Mouse (Mus musculus) stomach, postnatal 0 days (tissue): ENCODE measurements around the gene Plxna2. TPM values are rescaled to one million over a fixed set of nuclear protein-coding genes. Genes with fewer than 3 reads are reported as not detected.

Experiments used
- ATAC-seq: fragments of 200-750 bp; cut with Nextera tagmentation; 2 replicates; pipeline ENCODE4 v1.8.0; 2017; ENCODE audit not compliant: low FRiP score, low TSS enrichment
- DNase-seq: peaks from one replicate; pipeline ENCODE4 v3.0.0-alpha.2; 2016; ENCODE audit warnings: low spot score
- H3K27ac ChIP-seq: fragments of 300-500 bp; sonication (generic); replicated peaks from 2 replicates; pipeline ENCODE4 v1.5.1; 2014; ENCODE audit warnings: mild to moderate bottlenecking, control low read depth
- H3K27me3 ChIP-seq: fragments of 300-500 bp; sonication (generic); 2 replicates; pipeline ENCODE4 v1.6.1; 2014; ENCODE audit warnings: low read length; ENCODE audit not compliant: control insufficient read depth, insufficient read depth
- H3K36me3 ChIP-seq: fragments of 300-500 bp; sonication (generic); 2 replicates; pipeline ENCODE4 v1.6.1; 2014; ENCODE audit warnings: low read length, mixed read lengths; ENCODE audit not compliant: control insufficient read depth, insufficient read depth
- H3K4me1 ChIP-seq: fragments of 300-500 bp; sonication (generic); replicated peaks from 2 replicates; pipeline ENCODE4 v1.6.1; 2014; ENCODE audit warnings: antibody characterized with exemption; ENCODE audit not compliant: control insufficient read depth, insufficient read depth
- H3K4me2 ChIP-seq: fragments of 300-500 bp; sonication (generic); replicated peaks from 2 replicates; pipeline ENCODE4 v1.6.1; 2014; ENCODE audit warnings: low read depth, mild to moderate bottlenecking, control low read depth, moderate library complexity
- H3K4me3 ChIP-seq: fragments of 300-500 bp; sonication (generic); 2 replicates; pipeline ENCODE4 v1.5.1; 2014; ENCODE audit warnings: low read depth, low read length, control low read depth
- H3K9ac ChIP-seq: fragments of 300-500 bp; sonication (generic); 2 replicates; pipeline ENCODE4 v1.6.1; 2014; ENCODE audit warnings: mild to moderate bottlenecking, low read length, control low read depth, mixed read lengths
- H3K9me3 ChIP-seq: fragments of 300-500 bp; sonication (generic); 2 replicates; pipeline ENCODE4 v1.6.1; 2016; ENCODE audit warnings: low read length; ENCODE audit not compliant: control insufficient read depth
- CTCF ChIP-seq: IDR thresholded peaks from 2 replicates; pipeline ENCODE4 v1.5.1; 2016; ENCODE audit warnings: antibody characterized with exemption, low read depth, mild to moderate bottlenecking, moderate library complexity
- EP300 ChIP-seq: optimal IDR thresholded peaks from 2 replicates; pipeline ENCODE3; 2016; ENCODE audit warnings: antibody characterized with exemption
- WGBS: fragments of 180-500 bp; shearing (Covaris S2); extraction: QIAGEN DNeasy Blood & Tissue Kit; methylation state at CpG from one replicate; pipeline ENCODE4 v1.1.7; 2014; 5-methylcytosine and 5-hydroxymethylcytosine counted together
- polyA plus RNA-seq: library from polyadenylated mRNA; unstranded; fragments of >200 nt; fragmentation: Nextera tagmentation; extraction: Ambion mirVana; gene quantifications from 2 replicates; pipeline ENCODE4 v1.2.1, GENCODE M21; 2015

Gene Plxna2
- polyA plus RNA-seq, 1 experiment from 2014 or later: 3.5 TPM

DNA sequence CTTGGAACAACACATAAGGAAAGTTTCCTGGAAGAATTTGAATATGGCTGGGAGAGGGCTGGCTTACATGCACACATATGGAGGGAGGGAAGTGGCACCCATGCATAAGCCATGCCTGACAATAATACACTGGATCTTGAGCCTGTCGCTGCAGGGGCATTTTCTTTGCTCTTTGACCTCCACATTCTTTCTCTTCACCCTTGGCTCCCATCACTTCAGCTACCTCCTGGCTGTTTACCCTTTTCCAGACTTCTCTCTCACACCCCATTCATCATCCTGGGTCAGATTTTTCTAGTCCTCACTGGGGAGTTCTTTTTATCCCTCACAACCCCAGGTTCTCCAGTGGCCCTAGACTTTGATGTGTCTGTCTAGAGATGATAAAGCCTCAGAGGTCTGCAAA is 13.6 kb downstream of the Plxna2 start:
- no peak for DNase-seq
- no peaks in the 10 kb centered on the region for H3K36me3 ChIP-seq
- H3K27me3 ChIP-seq: no peaks in the 10 kb centered on the region
- no peak overlapping the region for H3K4me2 ChIP-seq
- H3K4me3 ChIP-seq: no peak overlapping the region
- H3K4me1 ChIP-seq: peaks cover 3% of the 10 kb centered on the region; the same call in 1 of the 2 replicates
- no peak for TF ChIP-seq EP300
- no peak for TF ChIP-seq CTCF
- whole genome bisulfite sequencing: 53% methylated on average over 1 of the region's 1 CpGs
- H3K27ac ChIP-seq: no peak overlapping the region
- H3K9ac ChIP-seq: no peak overlapping the region
- no peaks in the 10 kb centered on the region for H3K9me3 ChIP-seq
- no peak for ATAC-seq

DNA sequence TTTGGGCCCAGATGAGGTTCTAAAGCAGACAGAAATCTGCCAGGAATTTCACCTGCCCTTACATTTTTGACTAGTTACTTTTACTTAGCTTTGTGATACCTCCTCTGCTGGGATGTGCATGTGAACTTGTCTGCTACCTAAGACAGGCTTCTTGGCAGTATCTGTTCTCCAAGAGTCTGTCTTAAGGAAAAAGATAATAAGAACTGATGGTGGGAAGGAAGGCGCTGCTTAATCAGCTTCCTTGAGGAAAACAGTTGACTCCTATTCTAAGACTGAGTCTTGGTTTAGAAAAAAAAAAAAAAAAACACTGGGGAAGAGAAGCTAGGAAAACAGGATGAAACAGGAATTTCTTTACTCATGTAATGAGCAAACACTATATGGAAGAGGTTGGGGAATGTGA is 14.0 kb downstream of the Plxna2 start:
- Histone ChIP-seq H3K4me1 (peaks cover 3% of the 10 kb centered on the region; the same call in 1 of the 2 replicates), H3K4me2 (no peak overlapping the region), H3K9me3 (no peaks in the 10 kb centered on the region), H3K27me3 (no peaks in the 10 kb centered on the region), H3K4me3 (no peak overlapping the region), H3K9ac (no peak overlapping the region), H3K36me3 (no peaks in the 10 kb centered on the region), H3K27ac (no peak overlapping the region)
- 95% methylated on average over 1 of the region's 1 CpGs for WGBS
- DNase-seq (no peak), ATAC-seq (no peak)
- TF ChIP-seq EP300 (no peak), CTCF (no peak)

DNA sequence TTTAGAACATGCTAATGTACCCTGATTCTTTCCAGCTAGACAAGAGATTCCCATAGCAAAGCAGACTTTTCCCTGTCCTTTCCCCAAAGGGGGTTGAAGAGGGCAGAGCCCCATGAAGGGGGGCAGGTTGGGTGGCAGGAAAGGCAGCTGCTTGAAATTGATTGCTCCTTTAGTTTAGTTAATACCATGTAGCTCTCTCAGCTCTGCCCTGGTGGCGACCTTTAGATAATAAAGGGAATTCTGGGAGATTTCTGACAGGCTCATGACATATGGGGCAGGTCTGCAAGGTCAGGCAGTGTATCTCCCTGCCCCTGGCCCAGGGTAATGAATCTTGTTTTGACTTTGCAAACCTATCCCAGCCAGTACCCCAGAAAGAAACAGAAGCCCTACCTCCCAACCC is 17.4 kb downstream of the Plxna2 start:
- H3K4me1 ChIP-seq: no peaks in the 10 kb centered on the region
- H3K9me3 ChIP-seq: no peaks in the 10 kb centered on the region
- ATAC-seq (no peak), DNase-seq (no peak)
- H3K36me3 ChIP-seq: no peaks in the 10 kb centered on the region
- no peak overlapping the region for H3K9ac ChIP-seq
- TF ChIP-seq EP300: no peak
- no peak overlapping the region for H3K4me3 ChIP-seq
- H3K27ac ChIP-seq: no peak overlapping the region
- no peak overlapping the region for H3K4me2 ChIP-seq
- H3K27me3 ChIP-seq: no peaks in the 10 kb centered on the region
- 17% methylated on average over 1 of the region's 1 CpGs for WGBS

DNA sequence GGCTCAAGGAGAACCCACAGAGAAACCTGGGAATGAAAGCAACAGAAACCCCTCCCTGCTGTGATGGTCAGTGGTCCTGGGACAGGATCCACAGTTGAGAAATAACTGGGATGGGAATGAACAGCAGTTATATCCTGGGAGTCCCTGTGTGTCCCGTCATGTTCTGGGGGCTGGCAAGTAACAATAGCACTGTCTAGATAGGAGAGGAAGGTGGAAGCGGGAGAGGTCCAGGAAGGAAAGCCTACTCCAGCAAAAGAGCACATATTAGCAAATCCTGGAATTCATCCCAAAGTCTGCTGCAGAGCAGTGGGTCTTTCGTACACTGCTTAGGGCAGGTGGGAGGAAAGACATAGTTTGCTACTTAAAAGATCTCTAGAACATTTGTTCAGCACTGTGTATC is 17.9 kb downstream of the Plxna2 start:
- no peak overlapping the region for H3K27ac ChIP-seq
- TF ChIP-seq EP300 (no peak), CTCF (no peak)
- no peak overlapping the region for H3K9ac ChIP-seq
- ATAC-seq (no peak), DNase-seq (no peak)
- WGBS: 67% methylated on average over 3 of the region's 3 CpGs
- no peaks in the 10 kb centered on the region for H3K36me3 ChIP-seq
- no peak overlapping the region for H3K4me3 ChIP-seq
- H3K9me3 ChIP-seq: no peaks in the 10 kb centered on the region
- H3K4me1 ChIP-seq: no peaks in the 10 kb centered on the region
- no peak overlapping the region for H3K4me2 ChIP-seq
- no peaks in the 10 kb centered on the region for H3K27me3 ChIP-seq

DNA sequence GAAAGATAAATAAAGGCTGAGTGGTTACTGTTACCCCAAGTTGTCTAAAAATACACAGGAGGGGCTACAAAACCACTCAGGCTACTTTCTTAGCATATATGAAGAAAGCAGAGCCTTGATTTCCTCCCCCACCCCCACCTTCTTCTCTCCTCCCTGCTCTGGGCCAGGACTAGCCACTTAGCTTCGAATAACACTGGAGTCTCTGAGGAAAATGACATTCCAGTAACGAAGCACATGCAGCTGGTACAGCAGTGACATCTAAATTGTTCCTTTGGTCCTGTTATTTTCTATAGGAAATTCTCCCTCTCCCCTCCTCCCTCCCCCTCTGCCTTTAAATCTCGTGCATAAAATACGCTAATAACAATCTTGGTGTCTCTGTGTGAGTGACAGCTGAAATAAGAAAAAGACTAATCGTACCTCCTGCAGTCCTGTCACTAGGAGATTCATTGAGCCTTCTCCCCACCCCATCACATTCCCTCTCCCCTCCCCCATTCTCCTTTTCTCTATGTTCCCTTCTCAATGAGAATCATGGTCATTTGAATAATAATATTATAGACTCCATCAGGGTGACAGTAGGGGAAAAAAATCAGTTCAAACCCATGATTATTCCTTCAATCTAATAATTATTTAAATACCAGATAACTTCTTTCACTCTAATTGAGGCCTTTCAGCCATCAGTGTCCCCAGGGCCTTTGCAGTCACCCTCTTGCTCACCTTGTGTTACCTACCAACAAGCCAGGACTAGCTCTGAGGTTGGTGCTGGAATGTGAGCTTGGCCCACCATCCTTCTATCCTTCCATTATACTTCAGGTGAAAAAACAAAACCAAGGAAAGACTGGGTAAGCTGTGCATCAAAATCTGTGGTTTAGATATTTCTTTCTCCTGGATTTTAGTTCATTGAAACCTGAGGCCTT is 19.6 kb downstream of the Plxna2 start:
- Histone ChIP-seq H3K27ac (no peak overlapping the region), H3K4me3 (no peak overlapping the region), H3K9me3 (no peaks in the 10 kb centered on the region), H3K4me1 (peaks cover 4% of the 10 kb centered on the region), H3K9ac (no peak overlapping the region), H3K4me2 (no peak overlapping the region), H3K36me3 (no peaks in the 10 kb centered on the region), H3K27me3 (no peaks in the 10 kb centered on the region)
- 47% methylated on average over 5 of the region's 5 CpGs for WGBS
- no peak for TF ChIP-seq CTCF
- no peak for TF ChIP-seq EP300
- no peak for ATAC-seq
- no peak for DNase-seq

DNA sequence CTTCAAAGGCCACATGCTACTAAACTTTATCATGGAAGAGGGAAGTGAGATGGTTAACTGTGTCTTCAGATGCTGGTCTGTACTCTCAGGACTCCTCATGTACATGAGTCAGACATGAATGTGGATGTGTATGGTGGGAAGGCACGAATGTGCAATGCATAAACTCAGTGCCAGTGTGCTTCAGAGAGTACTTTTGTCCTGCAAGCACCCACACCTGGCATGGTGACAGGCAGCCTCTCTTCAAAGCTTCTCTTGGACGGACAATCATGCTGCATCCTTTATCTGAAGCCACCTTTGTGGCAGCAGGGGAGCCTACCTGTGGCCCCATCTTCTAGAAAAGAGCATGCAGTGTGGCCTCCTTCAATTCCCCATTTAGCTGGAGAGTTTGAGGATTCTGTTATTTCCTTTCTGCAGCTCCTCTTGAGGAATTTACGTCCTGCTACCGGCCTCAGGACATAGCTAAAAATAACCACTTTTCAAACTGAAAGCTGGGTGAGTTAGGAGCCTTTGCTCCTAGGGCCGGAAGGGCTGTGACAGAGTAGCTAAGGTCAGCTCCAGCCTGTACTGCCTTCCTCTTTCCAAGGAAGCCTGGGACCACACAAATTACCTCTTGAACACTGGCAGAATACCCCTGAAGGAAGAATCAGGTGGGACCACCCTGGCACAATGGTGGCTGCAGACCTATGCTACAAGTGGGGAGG is 23.7 kb downstream of the Plxna2 start:
- peak overlapping the region; percentile 73; the same call in 1 of the 2 replicates for H3K27ac ChIP-seq
- no peak for DNase-seq
- H3K4me3 ChIP-seq: no peak overlapping the region

More for the DNA sequence above, 23.7 kb downstream of the Plxna2 start:
- 37% methylated on average over 5 of the region's 5 CpGs for WGBS
- Histone ChIP-seq H3K9me3 (no peaks in the 10 kb centered on the region), H3K27me3 (no peaks in the 10 kb centered on the region), H3K4me2 (no peak overlapping the region), H3K36me3 (peaks cover 7% of the 10 kb centered on the region), H3K9ac (no peak overlapping the region), H3K4me1 (peaks cover 4% of the 10 kb centered on the region)
- no peak for TF ChIP-seq CTCF
- no peak for TF ChIP-seq EP300
- ATAC-seq: no peak
